ENCODE assay signal across 8 mouse cellular contexts in genomic region chr5:138995721-138996311, GRCm38 (mm10). TPM values are rescaled to one million over a fixed set of nuclear protein-coding genes. Genes with fewer than 3 reads are reported as not detected.
DNase-seq lines count a peak whose midpoint lies in the region; ATAC-seq lines count a peak whose summit lies in the region.

No protein-coding gene starts in this region.

- H3K4me2 ChIP-seq in hindbrain, embryonic 15.5 days, result peak overlapping the region; percentile 95

- peak; percentile 90 for DNase-seq in ZHBTc4 (ENCODE audit: low read depth, low spot score)
- peak; percentile 64 to 68 for DNase-seq in cerebellum, postnatal 36 days
- peak; percentile 73 to 89 for DNase-seq in gastrocnemius, adult 8-10 months (ENCODE audit: low spot score in 2 of 2)
- peak; percentile 50 to 69 for DNase-seq in left cerebral cortex, adult 18-20 months (ENCODE audit: low spot score in 2 of 2)
- peak; percentile 91 for DNase-seq in lung, postnatal 25 days (ENCODE audit: low spot score)
- DNase-seq in right cerebral cortex, postnatal 10 days (ENCODE audit: low spot score in 2 of 2), result peak; percentile 79 to 83

- peak; percentile 59 for ATAC-seq in hindbrain, embryonic 15.5 days (ENCODE audit: low FRiP score, low read depth)
- no peak for ATAC-seq in activated CD4-positive, CD25-positive, alpha-beta regulatory T cell, adult 4 months

- H3K9ac ChIP-seq in hindbrain, embryonic 15.5 days, result peak overlapping the region; percentile 87

- peaks cover 59% of the 10 kb centered on the region for H3K4me1 ChIP-seq in hindbrain, embryonic 15.5 days (replicated peaks)

- WGBS in hindbrain, embryonic 15.5 days, result under 1% methylated on average over 40 of the region's 52 CpGs

- peak overlapping the region; percentile 91 for H3K27ac ChIP-seq in hindbrain, embryonic 15.5 days (replicated peaks)

- peaks cover 55% of the 10 kb centered on the region for H3K27me3 ChIP-seq in hindbrain, embryonic 15.5 days

- no peaks in the 10 kb centered on the region for H3K9me3 ChIP-seq in hindbrain, embryonic 15.5 days

- H3K36me3 ChIP-seq in hindbrain, embryonic 15.5 days, result no peaks in the 10 kb centered on the region

- H3K4me3 ChIP-seq in hindbrain, embryonic 15.5 days, result peak overlapping the region; percentile 75

RNA-seq across cellular contexts. Expression of gene Pdgfa, which starts 1.4 kb away (rescaled TPM):
- total RNA-seq in gastrocnemius, adult 8-10 months (2022), result 10 to 100 TPM; 19.8 to 32.1 (median 25.2) TPM
- polyA plus RNA-seq in hindbrain, embryonic 15.5 days (2015; fragmentation: Nextera tagmentation; extraction: Ambion mirVana), result 23.5 and 24.8 TPM in 2 replicates
- 10 to 100 TPM; 52.7 to 55.5 TPM for total RNA-seq in left cerebral cortex, adult 18-20 months (2021)
- not detected for polyA plus RNA-seq in activated CD4-positive, CD25-positive, alpha-beta regulatory T cell, adult 4 months (2017; shearing (Covaris generic))
